Mouse (Mus musculus) kidney, postnatal 4 days (tissue): ENCODE measurements around the gene Alg14.

Experiments used
- DNase-seq, 2 experiments: peaks; one replicate each; pipeline ENCODE4 v3.0.0; 2021; ENCODE audit warnings: mixed read lengths in 2 of 2

Gene Alg14

GRCm38 (mm10) chr3:121340321-121340761 is 48.8 kb downstream of the Alg14 start:
- peak in 1 of 2 experiments; percentile 33 for DNase-seq

GRCm38 (mm10) chr3:121343224-121343623 is 51.7 kb downstream of the Alg14 start:
- no peak for DNase-seq

- no peak for DNase-seq
Measured at GRCm38 (mm10) chr3:121344056-121344945, 52.7 kb downstream of the Alg14 start.

DNA sequence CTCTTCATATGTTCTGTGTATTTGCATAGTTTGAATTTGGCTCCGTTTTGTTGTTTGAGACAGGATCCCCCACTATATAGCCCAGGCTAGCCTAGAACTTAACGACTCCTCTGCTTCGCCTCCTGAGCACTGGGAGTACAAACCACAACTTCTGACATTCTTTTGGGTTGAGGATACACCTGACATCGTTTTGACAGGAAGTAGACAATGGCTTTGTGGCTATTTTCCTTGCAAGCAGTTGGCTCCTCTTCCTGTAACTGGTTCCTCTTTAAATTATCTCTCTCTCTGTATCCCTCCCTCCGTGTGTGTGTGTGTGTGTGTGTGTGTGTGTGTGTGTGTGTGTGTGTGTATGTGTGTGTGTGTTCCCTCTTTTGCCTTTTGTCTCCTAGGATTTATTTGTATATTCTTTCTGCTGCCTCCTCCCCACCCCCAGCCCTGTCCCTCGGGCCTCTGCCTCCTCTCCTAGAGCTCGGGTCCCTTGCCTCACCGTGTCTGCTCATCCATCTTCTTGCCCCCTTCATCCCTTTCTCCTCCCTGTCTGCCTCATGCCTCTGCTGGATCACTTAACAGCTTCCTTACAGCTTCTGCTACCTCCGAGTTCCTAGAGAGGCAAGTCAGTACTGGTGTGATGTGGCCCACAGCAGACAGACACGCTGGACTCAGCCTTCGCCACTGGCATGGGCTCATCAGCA is 53.5 kb downstream of the Alg14 start:
- DNase-seq: no peak

DNA sequence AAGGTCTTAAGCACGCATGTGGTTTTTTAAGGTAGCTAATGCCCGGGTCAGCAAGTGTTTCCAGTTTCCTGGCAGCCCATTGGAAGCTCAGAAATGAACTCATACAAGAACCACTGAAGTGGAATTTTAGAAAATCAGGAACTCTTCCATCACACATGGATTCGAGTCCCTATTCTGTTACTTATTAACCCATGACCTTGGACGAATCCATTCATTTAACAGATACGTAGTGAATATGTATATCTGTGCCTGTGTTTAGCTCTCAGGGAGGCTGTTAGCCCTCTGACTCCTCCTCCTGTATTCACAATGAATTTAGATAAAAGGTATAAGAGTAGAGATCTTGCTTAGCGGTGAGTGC is 54.0 kb downstream of the Alg14 start:
- no peak for DNase-seq

DNA sequence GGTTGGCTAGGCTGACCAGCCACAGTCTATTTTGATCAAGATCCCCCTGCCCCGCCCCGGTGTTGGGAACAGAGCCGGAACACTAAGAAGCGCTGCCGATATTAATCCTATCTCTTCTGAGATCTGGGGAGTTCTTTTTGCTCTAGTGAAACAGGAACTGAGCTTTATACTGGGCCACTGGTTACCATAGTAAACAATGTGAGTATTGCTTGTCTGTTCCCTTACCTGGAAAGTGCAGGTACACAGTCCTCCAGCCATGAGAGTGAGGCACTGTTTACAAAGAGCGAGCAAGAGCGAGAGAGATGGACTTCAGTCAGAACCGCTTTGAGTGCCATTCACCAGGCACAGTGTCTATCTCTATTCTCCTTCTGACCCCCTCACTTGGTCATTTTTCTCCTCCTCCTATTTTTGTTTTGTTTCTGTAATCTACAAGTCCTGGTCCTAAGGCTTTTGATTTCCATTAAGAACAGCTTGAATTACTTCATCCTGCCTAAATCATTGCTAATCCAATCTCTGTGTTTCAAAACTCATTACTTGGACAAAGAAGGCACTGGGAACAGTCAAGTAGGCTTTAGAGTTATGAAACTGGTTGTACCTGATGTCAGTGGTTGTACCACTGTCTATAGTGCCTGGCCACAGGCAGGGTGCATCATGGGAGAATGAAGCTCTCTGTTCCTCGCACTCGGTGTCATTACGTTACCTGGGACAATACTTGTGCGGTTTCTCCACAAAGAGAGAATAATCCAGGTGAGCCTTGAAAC is 55.1 kb downstream of the Alg14 start:
- DNase-seq: no peak

- no peak for DNase-seq
Measured at GRCm38 (mm10) chr3:121348792-121349191, 57.2 kb downstream of the Alg14 start.

- peak; percentile 46 to 57 for DNase-seq
Measured at GRCm38 (mm10) chr3:121349334-121350169, 58.0 kb downstream of the Alg14 start.

DNA sequence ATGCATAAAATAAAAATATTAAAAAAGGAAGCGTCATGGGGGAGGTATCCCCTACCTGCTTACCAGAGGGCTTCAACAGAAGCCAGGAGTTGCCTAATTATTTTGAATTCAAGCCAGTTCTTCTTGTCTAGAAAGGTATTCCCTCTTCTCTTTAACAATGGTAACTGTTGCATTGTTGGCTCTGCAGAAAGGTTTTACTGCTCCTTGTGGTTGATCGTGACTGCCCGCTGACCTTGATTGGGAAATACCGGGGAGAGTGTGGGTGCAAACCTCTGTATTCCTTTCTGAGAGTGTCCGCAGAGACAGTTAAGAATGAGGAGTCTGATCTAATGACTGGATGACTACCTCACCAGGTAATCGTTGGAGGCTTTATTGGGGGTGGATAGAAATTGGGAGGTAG is 59.7 kb downstream of the Alg14 start:
- no peak for DNase-seq

DNA sequence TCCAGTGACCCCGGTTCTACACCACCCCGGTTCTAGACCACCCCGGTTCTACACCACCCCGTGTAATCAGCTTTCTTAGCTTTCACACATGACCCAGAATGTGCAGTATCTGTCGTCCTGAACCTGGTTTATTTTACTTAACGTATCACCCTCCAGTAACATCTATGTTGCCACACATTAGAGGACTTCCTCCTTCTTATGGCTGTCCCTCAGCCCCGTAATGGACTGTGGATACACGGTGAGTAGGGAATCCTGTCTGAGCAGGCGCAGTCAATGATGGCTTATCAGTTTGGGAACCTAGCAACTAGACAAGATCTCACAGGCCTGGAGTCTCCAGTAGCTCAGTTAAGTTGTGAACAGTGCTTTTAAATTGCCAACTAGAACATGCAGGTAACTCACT is 62.7 kb downstream of the Alg14 start:
- no peak for DNase-seq

GRCm38 (mm10) chr3:121354861-121355470 is 63.4 kb downstream of the Alg14 start:
- DNase-seq: no peak

GRCm38 (mm10) chr3:121355569-121355968 is 64.0 kb downstream of the Alg14 start:
- DNase-seq: no peak

GRCm38 (mm10) chr3:121356111-121356510 is 64.5 kb downstream of the Alg14 start:
- no peak for DNase-seq

DNA sequence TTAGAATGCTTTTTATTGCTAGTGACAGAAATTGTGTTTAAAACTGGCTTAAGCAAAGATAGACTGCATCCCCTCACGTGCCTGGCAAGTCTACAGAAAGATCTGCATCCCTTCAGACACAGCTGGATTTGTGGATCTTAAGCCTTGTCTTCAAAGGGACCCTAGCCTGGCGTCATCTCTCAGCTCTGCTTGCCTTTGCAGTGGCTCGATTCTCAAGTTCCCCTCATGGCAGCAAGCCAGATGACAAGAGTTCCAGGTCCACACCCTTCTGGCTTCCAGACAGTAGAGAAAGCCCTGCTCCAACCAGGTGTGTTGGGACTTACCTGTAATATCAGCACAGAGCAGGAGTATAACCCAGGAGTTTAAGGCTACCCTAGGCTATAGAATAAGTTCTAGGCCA is 65.5 kb downstream of the Alg14 start:
- no peak for DNase-seq

- no peak for DNase-seq
Measured at GRCm38 (mm10) chr3:121358285-121358684, 66.7 kb downstream of the Alg14 start.

DNA sequence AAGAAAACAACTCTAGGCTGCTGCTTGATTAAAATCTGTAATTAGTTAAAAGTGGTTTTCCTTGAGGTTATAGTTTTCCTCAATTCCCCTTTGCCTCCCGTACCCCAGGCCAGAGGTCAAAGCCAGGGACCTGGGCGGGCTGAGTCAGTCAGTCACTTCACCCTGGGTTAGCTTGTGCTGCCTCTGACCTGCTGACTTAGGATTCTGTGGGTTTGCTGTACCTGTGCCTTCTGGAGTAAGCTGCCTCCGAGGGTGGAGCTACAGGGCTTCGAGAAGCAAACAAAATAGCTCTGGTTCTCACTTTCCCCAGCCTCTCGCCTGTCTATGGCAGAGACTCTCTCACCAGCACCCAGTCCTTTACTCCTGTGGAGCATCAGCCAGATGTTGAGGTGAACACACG is 67.3 kb downstream of the Alg14 start:
- DNase-seq: no peak

GRCm38 (mm10) chr3:121359272-121359671 is 67.7 kb downstream of the Alg14 start:
- DNase-seq: no peak

DNA sequence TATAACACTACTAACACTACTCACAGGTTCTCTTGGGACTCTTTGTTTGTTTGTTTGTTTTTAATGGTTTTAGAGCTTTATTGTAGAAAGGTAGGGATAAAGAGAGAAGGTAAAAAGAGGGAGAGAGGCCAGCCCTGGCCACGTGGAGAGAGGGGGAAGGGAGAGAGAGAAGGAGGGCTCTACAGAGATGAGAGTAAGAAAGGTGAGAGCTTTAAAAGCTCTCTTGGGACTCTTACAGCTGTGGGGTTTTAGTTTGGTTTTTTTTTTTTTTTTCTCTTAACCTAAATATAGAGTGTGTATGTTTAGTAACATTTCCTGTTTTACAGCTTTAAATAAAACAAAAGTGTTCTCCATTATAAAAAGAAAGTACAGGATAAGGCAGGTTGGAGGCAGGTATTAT is 70.4 kb downstream of the Alg14 start:
- no peak for DNase-seq

DNA sequence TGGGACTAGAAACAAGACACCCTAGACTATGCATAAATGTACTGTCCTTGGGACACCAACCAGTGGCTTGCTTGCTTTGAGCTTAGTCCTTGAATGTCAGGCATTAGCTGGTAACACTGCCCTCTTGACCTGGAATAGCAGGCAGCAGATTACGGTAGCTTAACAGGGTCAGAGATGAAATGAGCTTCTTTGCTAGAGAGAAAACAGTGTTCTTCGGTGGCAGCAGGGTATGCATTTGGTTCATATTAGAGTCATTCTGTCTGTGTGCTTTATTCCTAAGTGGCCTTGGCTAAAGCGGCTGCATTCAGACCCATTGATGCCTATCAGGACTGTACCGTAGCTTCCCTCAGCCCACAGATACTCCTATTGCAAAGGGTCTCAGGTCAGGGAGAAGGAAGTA is 72.8 kb downstream of the Alg14 start:
- no peak for DNase-seq

DNA sequence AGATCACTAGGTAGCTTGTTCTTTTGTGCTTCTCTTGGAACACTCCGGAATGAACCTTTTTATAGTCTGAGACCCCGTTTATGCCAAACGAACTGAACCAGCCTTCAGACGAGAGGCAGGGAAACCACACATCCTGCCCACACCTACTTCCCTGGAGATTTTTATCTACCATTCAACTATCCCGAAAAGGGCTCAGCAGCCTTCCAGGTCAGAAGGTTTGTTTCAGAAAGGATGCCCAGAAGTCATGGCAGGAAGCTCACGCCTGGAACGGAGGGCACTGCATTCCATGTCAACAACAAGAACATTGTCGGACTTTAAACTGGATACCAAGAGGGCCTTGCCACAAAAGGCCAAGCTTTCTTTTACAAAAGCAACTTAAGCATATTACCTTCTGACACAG is 73.6 kb downstream of the Alg14 start:
- DNase-seq: no peak

DNA sequence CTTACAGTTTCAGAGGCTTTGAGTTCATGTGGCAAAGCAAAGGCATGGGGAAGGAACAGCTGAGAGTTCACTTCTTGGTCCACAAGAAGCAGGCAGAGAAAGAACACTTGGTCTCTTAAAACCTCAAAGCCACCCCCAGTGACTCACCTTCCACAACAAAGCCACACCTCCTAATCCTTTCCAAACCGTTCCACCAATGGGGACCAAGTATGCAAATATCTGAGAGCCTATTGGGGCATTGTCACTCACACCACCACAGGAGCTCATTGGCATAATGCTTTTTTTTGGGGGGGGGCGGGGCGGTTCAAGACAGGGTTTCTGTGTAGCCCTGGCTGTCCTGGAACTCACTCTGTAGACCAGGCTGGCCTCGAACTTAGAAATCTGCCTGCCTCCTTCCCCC is 77.0 kb downstream of the Alg14 start:
- DNase-seq: no peak

- DNase-seq: peak in 1 of 2 experiments; percentile 31
Measured at GRCm38 (mm10) chr3:121369517-121369916, 77.9 kb downstream of the Alg14 start.
